Mouse (Mus musculus): ENCODE data around the gene Wdr25. TPM values are rescaled to one million over a fixed set of nuclear protein-coding genes. Genes with fewer than 3 reads are reported as not detected.

The Wdr25 gene
- polyA plus RNA-seq, 1 experiment, result 13.7 TPM

DNA sequence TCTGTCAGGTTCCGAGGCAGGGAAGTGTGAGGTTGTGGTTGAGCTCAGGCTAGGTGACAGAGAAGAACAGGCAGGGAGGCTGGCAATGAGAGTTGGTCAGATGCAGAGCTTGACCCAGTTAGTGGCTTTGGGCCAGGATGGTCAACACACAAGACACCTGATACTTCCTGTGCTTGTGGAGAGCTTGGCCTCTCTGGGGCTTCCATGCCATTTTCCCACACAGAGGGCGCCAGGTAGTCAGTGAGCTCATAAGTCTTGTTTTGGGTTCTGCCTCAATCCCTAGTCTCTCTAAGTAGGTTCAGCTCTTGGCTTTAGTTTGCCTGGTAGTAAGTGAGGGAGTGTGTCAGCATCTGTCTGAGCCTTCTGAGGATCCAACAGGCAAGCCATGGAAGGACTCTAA lies 19.0 kb downstream of the Wdr25 start:
- 95% methylated on average over 2 of the region's 2 CpGs for WGBS
- H3K36me3 ChIP-seq (ENCODE audit: control insufficient read depth, insufficient read depth, low read length), result no peaks in the 10 kb centered on the region
- TF ChIP-seq POLR2A (IDR thresholded peaks at IDR 0.05; ENCODE audit: control insufficient read depth, extremely low read depth, insufficient read depth, low read length, poor library complexity), result no peak
- TF ChIP-seq CTCF (IDR thresholded peaks at IDR 0.05; ENCODE audit: borderline replicate concordance, control insufficient read depth, extremely low read depth, insufficient read depth, low read length, poor library complexity), result no peak
- H3K4me1 ChIP-seq (replicated peaks; ENCODE audit: control insufficient read depth, insufficient read depth, low read length), result peaks cover 14% of the 10 kb centered on the region
- H3K4me3 ChIP-seq (ENCODE audit: control insufficient read depth, insufficient read depth, low read length), result no peak overlapping the region
- no peaks in the 10 kb centered on the region for H3K27me3 ChIP-seq (ENCODE audit: control insufficient read depth, insufficient read depth, low read length)
- no peak overlapping the region for H3K27ac ChIP-seq (ENCODE audit: control insufficient read depth, insufficient read depth, low read length)
- no peak for DNase-seq

DNA sequence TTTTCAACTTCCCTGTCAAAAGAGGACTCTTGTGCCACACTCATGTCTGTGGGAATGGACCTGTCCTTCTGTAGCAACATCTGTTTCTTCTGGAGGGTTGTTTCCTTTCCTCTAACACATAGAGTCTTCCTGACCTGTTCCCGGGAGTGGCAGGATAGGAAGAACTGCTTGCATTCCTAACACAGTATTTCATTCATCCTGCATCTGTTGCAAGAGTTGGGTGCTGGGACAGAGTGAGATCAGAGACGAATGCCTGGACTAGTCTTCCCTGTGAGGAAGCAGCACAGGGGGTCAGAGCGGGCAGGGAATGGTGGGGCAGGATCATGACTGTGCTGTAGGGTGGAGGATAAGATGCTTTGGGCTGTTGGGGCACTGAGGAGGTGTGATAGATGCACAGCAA lies 20.8 kb downstream of the Wdr25 start:
- Histone ChIP-seq H3K27ac (ENCODE audit: control insufficient read depth, insufficient read depth, low read length) (no peak overlapping the region), H3K4me3 (ENCODE audit: control insufficient read depth, insufficient read depth, low read length) (no peak overlapping the region)
- WGBS, result 89% methylated on average over 3 of the region's 3 CpGs

DNA sequence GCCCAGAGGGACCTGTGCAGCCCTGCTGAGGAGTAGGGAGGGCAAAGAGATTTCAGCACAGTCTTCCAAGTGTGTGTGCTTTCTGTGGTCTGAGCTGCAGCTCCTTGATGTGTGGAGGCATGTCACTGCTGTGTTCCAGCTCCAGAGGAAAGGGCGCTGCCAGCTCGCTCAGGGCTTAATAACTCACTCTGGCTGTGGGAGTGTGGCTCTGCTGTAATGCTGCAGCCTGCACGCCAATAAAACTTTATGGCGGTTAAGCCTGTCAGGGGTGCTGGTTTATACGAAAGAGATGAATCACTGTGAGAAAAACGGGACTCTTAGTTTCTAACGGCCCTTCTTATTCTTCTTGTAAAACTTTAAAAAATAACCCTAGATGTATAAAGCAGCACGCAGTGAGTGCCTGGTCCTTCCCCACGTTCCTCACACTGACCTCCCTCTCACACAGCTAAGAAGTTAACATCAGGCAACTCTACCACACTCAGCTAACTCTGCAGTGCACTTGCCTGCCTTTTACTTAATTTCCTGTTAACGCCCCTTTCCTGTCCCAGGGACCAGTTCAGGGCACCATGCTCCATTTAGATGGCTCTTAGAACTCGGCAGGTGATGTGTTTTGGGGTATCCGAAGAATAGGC lies 21.4 kb downstream of the Wdr25 start:
- Histone ChIP-seq H3K4me1 (replicated peaks; ENCODE audit: control insufficient read depth, insufficient read depth, low read length) (peaks cover 16% of the 10 kb centered on the region), H3K36me3 (ENCODE audit: control insufficient read depth, insufficient read depth, low read length) (no peaks in the 10 kb centered on the region), H3K27ac (ENCODE audit: control insufficient read depth, insufficient read depth, low read length) (0 out of 2 replicates have a peak overlapping the region, but pooled peaks have one; percentile 1), H3K4me3 (ENCODE audit: control insufficient read depth, insufficient read depth, low read length) (no peak overlapping the region), H3K27me3 (ENCODE audit: control insufficient read depth, insufficient read depth, low read length) (no peaks in the 10 kb centered on the region)
- TF ChIP-seq CTCF (IDR thresholded peaks at IDR 0.05; ENCODE audit: borderline replicate concordance, control insufficient read depth, extremely low read depth, insufficient read depth, low read length, poor library complexity) (no peak), POLR2A (IDR thresholded peaks at IDR 0.05; ENCODE audit: control insufficient read depth, extremely low read depth, insufficient read depth, low read length, poor library complexity) (no peak)
- no peak for DNase-seq
- 19% methylated on average over 12 of the region's 12 CpGs for WGBS

More for the DNA sequence above, 20.8 kb downstream of the Wdr25 start:
- H3K36me3 ChIP-seq (ENCODE audit: control insufficient read depth, insufficient read depth, low read length), result no peaks in the 10 kb centered on the region
- TF ChIP-seq CTCF (IDR thresholded peaks at IDR 0.05; ENCODE audit: borderline replicate concordance, control insufficient read depth, extremely low read depth, insufficient read depth, low read length, poor library complexity) (no peak), POLR2A (IDR thresholded peaks at IDR 0.05; ENCODE audit: control insufficient read depth, extremely low read depth, insufficient read depth, low read length, poor library complexity) (no peak)
- peaks cover 16% of the 10 kb centered on the region for H3K4me1 ChIP-seq (replicated peaks; ENCODE audit: control insufficient read depth, insufficient read depth, low read length)
- H3K27me3 ChIP-seq (ENCODE audit: control insufficient read depth, insufficient read depth, low read length), result no peaks in the 10 kb centered on the region
- no peak for DNase-seq

DNA sequence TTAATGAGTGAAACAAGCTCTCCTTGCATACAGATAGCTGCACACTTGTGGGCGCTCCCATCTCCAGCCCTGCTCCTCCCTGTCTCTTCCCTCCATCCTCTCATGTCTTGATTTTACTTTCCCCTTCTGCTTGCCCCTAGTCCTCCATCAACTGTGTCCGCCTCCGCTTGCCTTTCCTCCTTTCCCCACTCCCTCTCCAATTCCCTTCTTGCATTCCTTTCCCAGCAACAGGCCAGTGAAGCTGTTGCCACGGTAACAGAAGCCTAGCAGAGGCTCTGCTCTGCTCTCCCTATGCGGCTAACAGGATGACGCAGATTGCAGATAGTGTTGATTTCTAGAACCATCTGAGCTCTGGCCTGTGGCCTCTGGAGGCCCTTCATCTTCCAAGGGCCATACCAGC lies 22.5 kb downstream of the Wdr25 start:
- TF ChIP-seq CTCF (IDR thresholded peaks at IDR 0.05; ENCODE audit: borderline replicate concordance, control insufficient read depth, extremely low read depth, insufficient read depth, low read length, poor library complexity) (no peak), POLR2A (IDR thresholded peaks at IDR 0.05; ENCODE audit: control insufficient read depth, extremely low read depth, insufficient read depth, low read length, poor library complexity) (no peak)
- H3K36me3 ChIP-seq (ENCODE audit: control insufficient read depth, insufficient read depth, low read length), result no peaks in the 10 kb centered on the region
- 93% methylated on average over 6 of the region's 6 CpGs for WGBS
- H3K27me3 ChIP-seq (ENCODE audit: control insufficient read depth, insufficient read depth, low read length), result no peaks in the 10 kb centered on the region
- no peak overlapping the region for H3K4me3 ChIP-seq (ENCODE audit: control insufficient read depth, insufficient read depth, low read length)
- H3K4me1 ChIP-seq (replicated peaks; ENCODE audit: control insufficient read depth, insufficient read depth, low read length), result peaks cover 16% of the 10 kb centered on the region
- DNase-seq, result no peak
- no peak overlapping the region for H3K27ac ChIP-seq (ENCODE audit: control insufficient read depth, insufficient read depth, low read length)

DNA sequence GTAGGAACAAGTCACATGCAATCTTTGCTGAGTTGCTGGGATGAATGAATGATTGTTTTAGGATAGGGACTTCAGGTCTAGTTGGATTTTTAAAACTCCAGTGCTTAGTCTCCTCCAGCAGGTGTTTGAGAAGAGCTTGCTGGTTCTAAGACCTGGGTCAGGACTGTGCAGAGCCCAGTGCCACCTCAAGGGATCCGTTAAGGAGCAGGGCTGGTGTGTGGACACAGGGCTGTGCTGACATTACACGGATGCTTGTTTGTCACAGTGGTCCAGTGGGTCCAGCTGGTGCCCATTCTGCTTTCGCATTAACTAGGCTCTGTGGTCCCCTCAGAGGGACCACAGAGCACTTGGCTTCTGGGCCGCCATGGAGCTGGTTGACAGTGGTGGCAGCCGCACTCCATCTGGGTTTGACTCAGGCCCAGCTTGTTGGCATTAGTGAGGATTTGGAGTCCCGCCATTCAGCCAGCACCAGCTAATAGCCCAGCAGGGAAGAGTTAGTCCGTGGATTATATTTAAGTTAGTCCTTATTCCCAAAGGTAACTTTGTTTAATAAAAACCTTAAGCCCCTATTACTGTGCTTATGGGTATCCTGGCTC lies 23.1 kb downstream of the Wdr25 start:
- Histone ChIP-seq H3K27me3 (ENCODE audit: control insufficient read depth, insufficient read depth, low read length) (no peaks in the 10 kb centered on the region), H3K4me1 (replicated peaks; ENCODE audit: control insufficient read depth, insufficient read depth, low read length) (peaks cover 16% of the 10 kb centered on the region), H3K27ac (ENCODE audit: control insufficient read depth, insufficient read depth, low read length) (no peak overlapping the region), H3K4me3 (ENCODE audit: control insufficient read depth, insufficient read depth, low read length) (no peak overlapping the region), H3K36me3 (ENCODE audit: control insufficient read depth, insufficient read depth, low read length) (no peaks in the 10 kb centered on the region)
- WGBS, result 96% methylated on average over 7 of the region's 7 CpGs
- TF ChIP-seq CTCF (IDR thresholded peaks at IDR 0.05; ENCODE audit: borderline replicate concordance, control insufficient read depth, extremely low read depth, insufficient read depth, low read length, poor library complexity) (no peak), POLR2A (IDR thresholded peaks at IDR 0.05; ENCODE audit: control insufficient read depth, extremely low read depth, insufficient read depth, low read length, poor library complexity) (no peak)
- no peak for DNase-seq

DNA sequence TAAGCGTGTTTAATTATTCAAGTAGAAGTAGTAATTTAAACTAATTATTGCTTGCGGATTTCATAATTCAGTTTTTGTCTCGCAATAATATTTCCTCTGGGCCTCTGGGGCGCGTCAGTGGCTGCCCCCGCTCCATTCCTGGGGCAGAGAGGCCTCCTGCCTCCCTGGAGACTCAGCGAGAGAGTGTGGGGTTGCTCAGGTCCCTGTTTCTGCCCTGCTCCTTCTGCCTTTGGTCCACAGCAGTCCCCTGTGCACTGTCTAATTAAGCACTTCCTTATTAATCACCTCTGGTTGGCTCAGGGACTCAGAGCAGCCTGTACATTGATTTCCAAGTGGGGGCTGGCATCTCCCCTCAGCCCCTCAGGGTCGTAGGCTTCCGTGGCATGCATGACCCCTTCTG lies 24.1 kb downstream of the Wdr25 start:
- Histone ChIP-seq H3K36me3 (ENCODE audit: control insufficient read depth, insufficient read depth, low read length) (no peaks in the 10 kb centered on the region), H3K27ac (ENCODE audit: control insufficient read depth, insufficient read depth, low read length) (no peak overlapping the region), H3K4me3 (ENCODE audit: control insufficient read depth, insufficient read depth, low read length) (no peak overlapping the region), H3K4me1 (replicated peaks; ENCODE audit: control insufficient read depth, insufficient read depth, low read length) (peaks cover 16% of the 10 kb centered on the region), H3K27me3 (ENCODE audit: control insufficient read depth, insufficient read depth, low read length) (no peaks in the 10 kb centered on the region)
- TF ChIP-seq CTCF (IDR thresholded peaks at IDR 0.05; ENCODE audit: borderline replicate concordance, control insufficient read depth, extremely low read depth, insufficient read depth, low read length, poor library complexity), result no peak
- TF ChIP-seq POLR2A (IDR thresholded peaks at IDR 0.05; ENCODE audit: control insufficient read depth, extremely low read depth, insufficient read depth, low read length, poor library complexity), result no peak
- WGBS, result 91% methylated on average over 9 of the region's 9 CpGs
- DNase-seq, result no peak

Data from thymus, adult 2 months (tissue).